Mouse (Mus musculus) cerebellum, adult 11 months (tissue): ENCODE results near the gene Nat10.

Source experiments
- DNase-seq: peaks from one replicate; pipeline ENCODE4 v3.0.0; 2022

Nat10 gene

GRCm38 (mm10) chr2:103687888-103688287 lies 73.2 kb downstream of the Nat10 start:
- no peak for DNase-seq

GRCm38 (mm10) chr2:103687143-103687542 lies 73.9 kb downstream of the Nat10 start:
- DNase-seq, result no peak

GRCm38 (mm10) chr2:103685581-103685980 lies 75.5 kb downstream of the Nat10 start:
- no peak for DNase-seq

GRCm38 (mm10) chr2:103684926-103685577 lies 76.0 kb downstream of the Nat10 start:
- no peak for DNase-seq

DNA sequence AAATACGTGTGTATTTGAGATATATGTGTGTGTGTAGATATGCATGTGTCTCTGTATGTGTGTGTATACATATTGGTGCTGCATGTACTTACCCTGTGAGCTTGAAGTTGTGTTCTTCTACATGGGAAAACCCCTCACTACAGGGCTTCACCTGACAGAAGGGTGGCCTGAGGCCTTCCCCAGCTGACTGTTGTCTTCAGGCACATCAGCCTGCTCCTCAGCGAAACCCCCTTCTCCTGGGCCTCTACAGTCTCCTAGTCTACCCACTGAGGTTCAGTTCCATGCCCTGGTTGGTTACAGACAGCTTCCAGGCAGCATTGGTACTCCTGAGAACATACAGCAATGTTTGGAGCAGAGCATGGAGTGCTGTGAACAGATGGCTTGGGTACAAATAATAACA lies 76.6 kb downstream of the Nat10 start:
- no peak for DNase-seq

DNA sequence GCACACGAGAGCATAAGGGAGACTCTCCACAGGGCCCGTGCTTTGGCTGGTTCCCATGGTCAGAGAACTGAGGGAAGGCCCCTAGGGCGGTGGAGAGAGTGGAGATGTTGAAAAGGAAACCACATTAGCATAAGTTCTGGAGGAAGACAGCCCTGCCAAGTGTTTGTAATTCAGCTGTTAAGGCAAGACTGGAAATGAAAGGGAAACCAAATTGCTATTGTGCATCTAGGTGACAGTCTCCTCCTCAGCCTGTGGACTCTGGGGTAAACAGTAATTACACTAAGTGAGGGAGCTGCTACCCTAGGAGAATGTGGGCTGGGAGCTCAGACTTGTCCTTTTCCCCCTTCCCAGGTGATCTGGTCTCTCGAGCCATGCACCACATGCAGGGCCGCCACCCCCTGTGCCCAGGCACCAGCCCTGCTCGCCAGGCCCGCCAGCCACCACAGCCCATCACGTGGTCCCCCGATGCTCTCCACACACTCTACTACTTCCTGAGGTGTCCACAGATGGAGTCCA lies 78.1 kb downstream of the Nat10 start:
- DNase-seq, result no peak

DNA sequence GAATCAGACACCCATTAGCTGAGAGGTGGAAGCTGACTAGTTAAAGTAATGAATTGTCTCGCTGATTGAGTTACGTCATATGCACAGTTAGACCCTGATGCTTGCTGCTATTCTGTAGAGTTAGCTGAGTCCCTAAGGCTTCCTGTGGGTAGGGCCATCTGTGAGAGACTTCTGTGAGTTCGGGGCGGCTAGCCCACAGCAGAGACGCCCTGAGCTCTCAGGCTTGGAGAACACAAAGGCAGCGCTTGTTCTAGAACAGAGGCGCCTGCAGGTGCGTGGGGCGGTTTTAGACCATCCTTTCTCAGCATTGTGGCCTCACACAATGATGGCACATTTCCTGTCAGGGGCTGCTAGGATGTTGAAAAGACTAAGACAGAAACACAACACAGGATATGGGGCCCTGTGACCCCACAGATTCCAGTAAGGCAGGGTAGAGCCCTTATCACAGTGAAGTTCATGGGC lies 78.8 kb downstream of the Nat10 start:
- no peak for DNase-seq

DNA sequence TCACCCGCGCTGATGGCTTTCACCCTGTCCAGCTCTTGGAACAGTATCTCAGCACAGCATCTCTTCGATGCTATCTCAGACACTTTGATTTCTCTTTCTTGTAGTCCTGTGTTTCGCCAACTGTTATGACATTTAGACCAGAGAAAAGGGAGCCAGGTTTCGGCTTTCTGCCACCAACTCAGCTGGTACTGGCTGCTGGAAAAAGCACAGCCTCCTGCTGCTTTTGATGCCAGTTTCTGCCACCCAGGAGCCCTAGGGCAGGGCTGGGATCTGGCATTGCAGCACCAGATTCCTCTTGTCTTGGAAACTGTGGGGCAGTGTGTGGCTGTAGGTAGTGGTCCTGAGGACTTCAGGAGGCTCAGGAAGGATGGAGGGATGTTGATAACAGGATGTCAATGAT lies 79.9 kb downstream of the Nat10 start:
- DNase-seq, result no peak

- no peak for DNase-seq
These were observed 80.5 kb downstream of the Nat10 start for GRCm38 (mm10) chr2:103680364-103681110.

DNA sequence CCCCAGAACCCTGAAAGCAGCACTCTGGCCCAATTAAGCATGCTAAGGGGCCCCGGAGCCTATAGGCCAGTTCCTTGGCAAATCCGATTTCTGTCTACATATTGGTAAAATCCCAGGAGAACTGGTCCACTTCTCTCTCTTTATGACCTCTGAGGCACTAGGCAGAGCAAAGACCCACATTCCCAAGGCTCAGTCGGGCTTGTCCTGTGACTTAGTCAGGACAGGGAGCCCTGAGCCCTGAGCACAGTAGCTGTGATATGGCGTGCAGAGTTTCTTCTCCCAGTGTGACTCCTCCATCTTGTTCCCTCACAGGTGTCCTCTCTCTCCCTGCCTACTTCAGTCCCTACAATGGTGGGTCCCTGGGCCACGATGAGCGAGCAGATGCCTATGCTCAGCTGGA lies 82.6 kb downstream of the Nat10 start:
- no peak for DNase-seq

GRCm38 (mm10) chr2:103677614-103678369 lies 83.3 kb downstream of the Nat10 start:
- DNase-seq, result no peak

DNA sequence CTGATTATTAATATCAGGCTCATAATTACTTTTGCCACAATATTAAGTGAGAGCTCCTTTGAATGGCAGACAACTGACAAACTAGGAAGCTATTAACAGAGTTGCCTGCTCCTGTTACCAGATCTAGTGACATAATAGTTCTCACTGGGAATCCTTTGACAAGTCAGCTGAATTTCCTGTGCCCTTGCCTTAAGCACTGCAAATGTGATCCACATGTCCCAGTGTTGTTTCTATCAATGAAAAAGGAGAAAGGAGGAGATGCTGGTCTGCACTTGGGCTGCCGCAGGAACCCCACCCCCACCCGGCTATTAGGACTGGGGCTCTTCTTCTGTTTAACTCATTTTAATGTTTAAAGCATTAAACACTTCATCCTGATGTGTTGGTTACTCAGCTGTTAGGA lies 84.3 kb downstream of the Nat10 start:
- no peak for DNase-seq

GRCm38 (mm10) chr2:103675391-103675790 lies 85.7 kb downstream of the Nat10 start:
- no peak for DNase-seq

GRCm38 (mm10) chr2:103673609-103674008 lies 87.5 kb downstream of the Nat10 start:
- no peak for DNase-seq

DNA sequence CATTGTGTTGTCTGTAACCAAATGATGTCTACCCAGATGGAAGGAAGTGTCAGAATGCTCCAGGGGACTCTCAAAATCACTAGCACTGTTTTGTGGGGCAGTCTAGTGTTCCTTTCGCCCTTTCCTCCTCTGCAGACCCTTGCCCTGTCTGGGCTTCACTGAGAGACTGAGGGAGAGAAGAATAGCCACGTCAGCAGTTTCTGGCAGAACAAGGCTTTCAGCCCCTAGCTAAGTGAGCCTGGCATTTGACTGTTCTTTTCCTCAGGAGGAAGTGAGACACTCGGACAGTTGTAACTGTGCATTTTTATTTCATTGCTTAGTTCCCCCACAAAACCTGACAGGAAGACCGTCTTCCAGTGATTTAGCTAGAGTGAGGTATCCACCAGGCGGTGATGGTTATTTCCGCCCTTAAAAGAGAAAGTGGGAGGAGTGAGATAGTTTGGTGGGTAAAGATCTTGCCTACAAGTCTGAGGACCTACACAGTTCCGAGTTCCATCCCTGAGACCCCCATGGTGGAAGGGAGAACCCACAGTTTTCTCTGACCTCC lies 88.4 kb downstream of the Nat10 start:
- DNase-seq, result no peak
